Mouse (Mus musculus) lung, embryonic 14.5 days (tissue): ENCODE measurements around the gene Six4. TPM values are rescaled to one million over a fixed set of nuclear protein-coding genes. Genes with fewer than 3 reads are reported as not detected.
"Not testable (repeated sequence)": the region's sequence is repeated elsewhere in the genome, so short reads cannot be mapped to it uniquely, and the experiment has no call there.

Source experiments
- ATAC-seq: fragments of 200-750 bp; cut with Nextera tagmentation; 2 replicates; pipeline ENCODE4 v1.8.0; 2017; ENCODE audit warnings: mild to moderate bottlenecking, moderate TSS enrichment, moderate library complexity; ENCODE audit not compliant: insufficient read depth
- DNase-seq: peaks from one replicate; pipeline ENCODE4 v3.0.0-alpha.2; 2015
- H3K27ac ChIP-seq: fragments of 300-500 bp; sonication (generic); 2 replicates; pipeline ENCODE4 v1.5.1; 2014; ENCODE audit warnings: low read depth, mild to moderate bottlenecking, moderate library complexity
- H3K27me3 ChIP-seq: fragments of 300-500 bp; sonication (generic); 2 replicates; pipeline ENCODE4 v1.6.1; 2014; ENCODE audit warnings: low read length, control low read depth; ENCODE audit not compliant: insufficient read depth
- H3K36me3 ChIP-seq: fragments of 300-500 bp; sonication (generic); 2 replicates; pipeline ENCODE4 v1.6.1; 2014; ENCODE audit warnings: control low read depth; ENCODE audit not compliant: insufficient read depth
- H3K4me1 ChIP-seq: fragments of 300-500 bp; sonication (generic); 2 replicates; pipeline ENCODE4 v1.6.1; 2014; ENCODE audit warnings: antibody characterized with exemption, control low read depth; ENCODE audit not compliant: insufficient read depth
- H3K4me2 ChIP-seq: fragments of 300-500 bp; sonication (generic); 2 replicates; pipeline ENCODE4 v1.6.1; 2014; ENCODE audit warnings: mild to moderate bottlenecking
- H3K4me3 ChIP-seq: fragments of 300-500 bp; sonication (generic); 2 replicates; pipeline ENCODE4 v1.5.1; 2014; ENCODE audit warnings: low read depth, low read length
- H3K9ac ChIP-seq: fragments of 300-500 bp; sonication (generic); 2 replicates; pipeline ENCODE4 v1.6.1; 2014
- H3K9me3 ChIP-seq: fragments of 300-500 bp; sonication (generic); 2 replicates; pipeline ENCODE4 v1.6.1; 2016; ENCODE audit warnings: low read depth, low read length, control low read depth
- CTCF ChIP-seq: IDR thresholded peaks from 2 replicates; pipeline ENCODE4 v1.5.1; 2016; ENCODE audit warnings: antibody characterized with exemption, low read depth
- WGBS: fragments of 180-500 bp; shearing (Covaris S2); extraction: QIAGEN DNeasy Blood & Tissue Kit; methylation state at CpG from one replicate; pipeline ENCODE4 v1.1.7; 2014; 5-methylcytosine and 5-hydroxymethylcytosine counted together
- polyA plus RNA-seq: library from polyadenylated mRNA; unstranded; fragments of >200 nt; fragmentation: Nextera tagmentation; extraction: Ambion mirVana; gene quantifications from 2 replicates; pipeline ENCODE4 v1.2.1, GENCODE M21; 2014

Gene Six4
- polyA plus RNA-seq, 1 experiment from 2014 or later: 3.8 TPM

DNA sequence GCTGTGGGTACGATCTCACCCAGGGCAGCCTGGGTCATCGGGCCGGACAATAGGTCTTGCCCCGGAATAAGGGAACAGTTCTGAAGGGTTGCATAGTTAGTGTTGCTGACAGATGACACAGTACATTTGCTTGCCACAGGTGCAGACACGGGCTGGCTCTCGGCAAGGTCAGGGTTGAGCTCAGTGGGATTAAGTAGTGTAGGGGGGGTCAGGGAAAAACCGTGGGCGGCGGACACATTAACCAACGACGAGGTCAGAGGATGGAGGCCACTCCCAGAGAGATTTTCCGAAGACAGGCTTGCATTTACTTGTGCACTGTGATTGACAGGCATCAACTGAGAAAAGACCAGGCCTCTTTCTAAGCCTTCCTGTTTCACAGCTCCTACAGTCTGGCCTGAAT lies 9.5 kb downstream of the Six4 start:
- Histone ChIP-seq H3K36me3 (peaks cover 17% of the 10 kb centered on the region), H3K4me2 (no peak overlapping the region), H3K9ac (no peak overlapping the region), H3K27ac (no peak overlapping the region), H3K27me3 (no peaks in the 10 kb centered on the region), H3K4me1 (no peaks in the 10 kb centered on the region), H3K4me3 (no peak overlapping the region), H3K9me3 (no peaks in the 10 kb centered on the region)
- no peak for ATAC-seq
- no peak for TF ChIP-seq CTCF
- WGBS: 84% methylated on average over 12 of the region's 12 CpGs
- DNase-seq: no peak

DNA sequence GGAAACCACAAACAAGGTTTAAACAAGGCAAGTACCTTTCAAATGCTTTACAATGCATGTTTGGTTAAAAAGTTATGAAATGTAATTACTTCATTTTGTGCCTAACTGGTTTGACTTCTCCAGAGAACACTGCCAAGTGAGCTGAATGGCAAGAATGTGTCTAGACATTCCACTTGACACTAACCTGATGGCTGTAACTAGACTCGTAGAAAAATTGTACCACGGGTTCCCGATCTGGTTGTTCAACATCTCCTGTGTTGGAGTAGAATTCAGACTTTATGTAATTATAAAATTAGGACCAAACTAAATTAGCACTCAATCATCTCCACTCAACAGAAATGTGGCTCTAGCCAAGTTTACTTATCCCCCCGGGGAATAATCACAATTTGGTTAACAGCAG lies 14.7 kb downstream of the Six4 start:
- ATAC-seq (peak; percentile 28; the same call in 1 of the 2 replicates), DNase-seq (peak; percentile 63)
- Histone ChIP-seq H3K27me3 (no peaks in the 10 kb centered on the region), H3K9me3 (no peaks in the 10 kb centered on the region), H3K9ac (no peak overlapping the region), H3K27ac (peak overlapping the region; percentile 28; the same call in 1 of the 2 replicates), H3K36me3 (peaks cover 9% of the 10 kb centered on the region), H3K4me2 (no peak overlapping the region), H3K4me3 (no peak overlapping the region), H3K4me1 (no peaks in the 10 kb centered on the region)
- WGBS: 51% methylated on average over 4 of the region's 4 CpGs
- TF ChIP-seq CTCF: no peak

GRCm38 (mm10) chr12:73096177-73096576 lies 17.1 kb downstream of the Six4 start:
- not testable (repeated sequence) for H3K9ac ChIP-seq, H3K9me3 ChIP-seq, H3K36me3 ChIP-seq, H3K4me1 ChIP-seq, H3K4me3 ChIP-seq, H3K27ac ChIP-seq, H3K27me3 ChIP-seq, ATAC-seq, DNase-seq, H3K4me2 ChIP-seq
- 84% methylated on average over 5 of the region's 5 CpGs for WGBS

DNA sequence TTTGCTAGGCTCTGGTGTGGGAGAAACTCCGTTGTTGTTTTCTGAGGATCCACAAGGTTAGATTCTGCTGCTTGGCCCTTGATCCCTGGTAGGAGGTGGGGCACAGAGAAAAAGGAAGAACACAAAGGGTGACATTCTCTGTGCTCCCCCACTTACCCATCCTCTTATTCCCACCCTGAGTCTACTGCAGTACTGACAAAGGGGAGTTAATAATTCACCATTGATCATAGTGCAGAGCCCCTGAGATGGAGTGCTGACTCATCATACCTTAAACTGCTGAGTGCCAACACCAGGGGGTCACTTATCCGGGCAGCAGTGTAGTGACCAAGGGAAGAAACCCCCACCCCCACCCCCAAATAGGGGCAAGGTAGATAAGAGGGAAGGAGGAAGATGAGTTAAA lies 18.7 kb downstream of the Six4 start:
- DNase-seq: no peak
- H3K4me2 ChIP-seq: no peak overlapping the region
- no peak for ATAC-seq
- no peaks in the 10 kb centered on the region for H3K9me3 ChIP-seq
- no peaks in the 10 kb centered on the region for H3K4me1 ChIP-seq
- H3K36me3 ChIP-seq: no peaks in the 10 kb centered on the region
- H3K27ac ChIP-seq: no peak overlapping the region
- WGBS: 51% methylated on average over 2 of the region's 2 CpGs
- no peak overlapping the region for H3K4me3 ChIP-seq
- TF ChIP-seq CTCF: no peak
- H3K27me3 ChIP-seq: no peaks in the 10 kb centered on the region
- no peak overlapping the region for H3K9ac ChIP-seq

GRCm38 (mm10) chr12:73094189-73094588 lies 19.1 kb downstream of the Six4 start:
- Histone ChIP-seq H3K27ac (no peak overlapping the region), H3K9me3 (no peaks in the 10 kb centered on the region), H3K27me3 (no peaks in the 10 kb centered on the region), H3K4me2 (no peak overlapping the region), H3K4me3 (no peak overlapping the region), H3K4me1 (no peaks in the 10 kb centered on the region), H3K36me3 (no peaks in the 10 kb centered on the region), H3K9ac (no peak overlapping the region)
- DNase-seq (no peak), ATAC-seq (no peak)
- no peak for TF ChIP-seq CTCF
- 68% methylated on average over 2 of the region's 2 CpGs for WGBS

- TF ChIP-seq CTCF: no peak
- peak overlapping the region; percentile 46 for H3K27ac ChIP-seq
- no peaks in the 10 kb centered on the region for H3K36me3 ChIP-seq
- H3K9ac ChIP-seq: no peak overlapping the region
- H3K4me2 ChIP-seq: no peak overlapping the region
- H3K9me3 ChIP-seq: no peaks in the 10 kb centered on the region
- ATAC-seq: no peak
- DNase-seq: peak; percentile 1
- H3K27me3 ChIP-seq: no peaks in the 10 kb centered on the region
- H3K4me1 ChIP-seq: no peaks in the 10 kb centered on the region
- 40% methylated on average over 7 of the region's 7 CpGs for WGBS
- H3K4me3 ChIP-seq: no peak overlapping the region
Observed at GRCm38 (mm10) chr12:73090672-73091335, 22.5 kb downstream of the Six4 start.

DNA sequence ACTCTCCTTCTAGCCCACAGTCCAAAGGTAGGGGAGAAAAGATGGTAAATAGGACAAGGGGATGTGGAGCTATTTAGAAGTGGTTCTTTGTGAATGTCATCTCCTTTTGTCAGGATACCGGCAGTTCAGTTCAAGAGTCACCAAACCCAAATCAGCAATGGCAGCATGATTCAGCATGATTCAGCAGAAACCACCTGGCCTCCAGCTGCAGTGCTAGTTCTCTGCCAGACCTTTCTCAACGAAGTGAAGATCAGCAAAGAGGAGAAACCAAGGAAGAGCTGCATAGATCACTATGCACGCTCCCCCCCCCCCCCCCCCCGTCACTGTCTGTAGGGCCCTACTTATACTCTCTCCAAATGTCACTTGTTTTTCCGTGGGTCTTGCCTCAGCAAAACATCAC lies 24.3 kb downstream of the Six4 start:
- Histone ChIP-seq H3K9me3 (no peaks in the 10 kb centered on the region), H3K4me1 (no peaks in the 10 kb centered on the region), H3K4me2 (no peak overlapping the region), H3K27ac (no peak overlapping the region), H3K9ac (no peak overlapping the region), H3K36me3 (no peaks in the 10 kb centered on the region), H3K4me3 (no peak overlapping the region), H3K27me3 (no peaks in the 10 kb centered on the region)
- no peak for TF ChIP-seq CTCF
- WGBS: 61% methylated on average over 5 of the region's 5 CpGs
- ATAC-seq (no peak), DNase-seq (peak; percentile 18)

DNA sequence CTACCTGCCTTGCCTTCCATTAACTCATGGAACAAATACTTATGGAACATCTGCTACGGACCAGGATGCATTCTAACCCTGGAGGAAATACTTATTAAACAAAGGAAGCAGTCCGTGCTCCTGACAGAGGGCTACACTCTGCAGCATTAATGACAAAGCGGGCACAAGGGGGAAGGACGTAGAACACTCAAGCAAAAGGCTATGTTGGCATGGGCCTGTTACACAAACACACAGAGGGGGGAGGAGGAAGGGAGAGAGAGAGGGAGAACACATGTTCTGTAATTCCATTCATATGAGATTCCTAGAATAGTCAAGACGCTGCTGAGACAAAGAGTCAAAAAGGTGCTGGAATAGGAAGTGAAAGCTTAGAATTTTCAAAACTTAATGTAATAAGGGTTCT lies 24.8 kb downstream of the Six4 start:
- Histone ChIP-seq H3K9ac (no peak overlapping the region), H3K4me3 (no peak overlapping the region), H3K4me1 (no peaks in the 10 kb centered on the region), H3K36me3 (no peaks in the 10 kb centered on the region), H3K9me3 (no peaks in the 10 kb centered on the region), H3K27me3 (no peaks in the 10 kb centered on the region), H3K27ac (no peak overlapping the region), H3K4me2 (no peak overlapping the region)
- 50% methylated on average over 5 of the region's 5 CpGs for WGBS
- DNase-seq (peak; percentile 47), ATAC-seq (peak; percentile 60; the same call in 1 of the 2 replicates)
- TF ChIP-seq CTCF: no peak
